Mouse (Mus musculus): ENCODE results near the gene Coq10a.
"Not testable (repeated sequence)": the region's sequence is repeated elsewhere in the genome, so short reads cannot be mapped to it uniquely, and the experiment has no call there.

Coq10a gene

DNA sequence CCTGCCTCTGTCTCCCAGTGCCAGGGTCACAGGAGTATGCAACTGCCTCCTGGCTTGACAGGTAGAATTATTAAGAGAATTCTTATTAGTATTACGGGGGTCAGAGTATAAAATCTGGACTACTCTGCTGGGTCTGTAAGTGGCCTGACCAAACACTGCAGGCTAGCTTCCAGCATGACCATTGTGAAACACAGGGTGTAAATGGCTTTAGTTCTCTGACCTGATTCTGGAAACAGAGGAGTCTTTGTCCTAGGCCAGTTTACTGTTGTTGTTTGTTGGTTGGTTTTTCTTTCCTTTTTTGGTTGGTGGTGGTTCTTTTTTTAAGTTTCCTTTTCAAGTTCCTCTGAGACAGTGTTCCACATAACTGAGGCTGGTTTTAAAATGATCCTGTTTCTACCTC, 25.4 kb downstream of the Coq10a start:
- no peak for DNase-seq (ENCODE audit: low spot score)

DNA sequence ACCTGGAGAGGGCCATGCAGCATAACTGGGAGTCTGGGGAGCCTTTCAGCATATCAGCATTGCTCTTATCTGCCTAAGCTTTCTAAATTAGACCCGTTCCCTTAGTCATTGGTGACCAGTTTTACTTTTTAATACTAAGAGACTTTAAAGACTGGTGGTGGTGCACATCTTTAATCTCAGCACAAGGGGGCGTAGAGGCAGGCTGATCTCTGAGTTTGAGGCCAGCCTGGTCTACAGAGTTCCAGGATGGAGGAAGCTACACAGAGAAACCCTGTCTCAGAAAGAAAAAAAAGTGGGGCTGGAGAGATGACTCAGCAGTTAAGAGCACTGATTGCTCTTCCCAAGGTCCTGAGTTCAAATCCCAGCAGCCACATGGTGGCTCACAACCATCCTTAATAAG, 28.5 kb downstream of the Coq10a start:
- no peak for DNase-seq (ENCODE audit: low spot score)

DNA sequence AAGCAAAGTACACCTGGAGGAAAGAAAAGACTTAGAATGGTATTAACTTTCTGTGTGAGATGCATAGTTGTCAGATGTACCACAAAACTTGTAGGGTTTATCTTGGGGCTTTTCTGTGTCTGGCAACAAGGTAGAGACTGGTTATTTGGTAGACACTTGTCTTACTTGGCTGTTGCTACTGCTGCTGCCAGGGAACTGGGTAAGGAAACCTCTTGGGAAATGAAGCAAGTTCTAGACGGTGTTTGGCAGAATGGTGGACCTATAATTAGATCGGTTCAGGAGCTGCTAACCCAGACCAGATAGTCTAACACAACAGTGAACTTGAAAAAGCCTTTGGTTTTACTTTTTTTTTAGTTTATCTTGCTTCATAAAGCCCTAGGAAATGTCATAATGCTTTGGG, 29.8 kb downstream of the Coq10a start:
- DNase-seq (ENCODE audit: low spot score): no peak

DNA sequence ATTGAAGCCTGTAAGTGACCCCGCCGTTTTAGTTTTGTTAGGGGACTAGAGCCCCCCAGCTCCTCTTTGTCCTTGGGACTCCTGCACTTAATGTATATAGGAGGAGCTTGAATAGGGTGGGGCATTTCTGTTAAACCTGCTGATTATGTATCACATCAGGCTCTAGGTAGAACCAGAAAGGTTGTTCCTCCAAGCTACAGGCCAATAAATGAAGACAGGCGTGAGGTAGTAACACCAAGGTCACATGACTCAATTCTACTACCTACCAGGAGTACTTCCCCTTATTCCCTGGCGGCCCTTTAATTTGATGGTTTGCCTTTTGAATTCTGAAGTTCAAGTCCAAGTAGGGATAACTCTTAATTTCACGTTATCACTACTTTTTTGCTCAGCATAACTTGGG, 30.4 kb downstream of the Coq10a start:
- no peak for DNase-seq (ENCODE audit: low spot score)

DNA sequence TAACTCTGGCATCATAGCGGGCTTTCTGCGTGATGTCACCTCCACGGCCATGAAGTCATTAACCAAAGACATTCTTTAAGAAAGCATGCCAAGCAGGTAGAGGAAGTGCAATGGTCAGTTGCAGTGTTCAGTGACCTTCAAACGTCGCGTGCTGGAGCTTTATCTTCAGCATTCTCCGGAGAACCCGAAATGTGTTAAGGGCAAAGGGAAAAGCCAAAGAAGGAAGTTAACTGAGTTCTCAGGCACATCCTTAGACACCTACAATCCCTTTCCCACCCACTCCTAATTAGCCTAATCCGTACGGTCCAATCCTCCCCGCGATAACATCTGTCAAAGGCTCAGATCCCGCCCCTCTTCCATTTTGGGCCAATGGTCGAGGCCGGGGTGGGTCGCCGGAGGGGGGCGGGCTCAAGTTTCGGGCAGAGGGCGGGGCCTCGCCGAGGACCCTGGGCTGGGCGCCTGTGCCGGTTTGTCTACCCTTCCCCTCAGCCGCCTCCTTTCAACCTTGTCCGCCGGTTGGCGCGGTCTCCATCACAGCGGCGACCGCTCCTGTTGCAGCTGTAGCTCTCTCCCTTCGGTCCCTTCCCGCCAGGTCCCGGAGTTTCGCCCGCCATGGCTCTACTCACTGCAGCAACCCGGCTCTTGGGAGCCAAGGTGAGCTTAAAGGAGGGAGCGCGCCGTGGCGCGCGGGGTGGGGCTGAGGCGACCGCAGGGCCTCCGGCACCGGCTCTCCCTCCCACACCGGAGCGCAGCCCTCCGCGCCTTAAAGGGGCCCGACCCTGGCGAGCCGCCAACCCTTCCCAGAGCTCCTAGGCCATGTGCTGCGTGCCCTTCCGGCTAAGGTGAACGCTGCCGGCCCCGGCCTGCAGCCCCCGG, 31.3 kb downstream of the Coq10a start, which contains the start of gene Cs:
Gene Cs, plus strand, starts transcription at position 429 of the 876 bp plus-strand sequence.
- peak; percentile 91 for DNase-seq (ENCODE audit: low spot score)

DNA sequence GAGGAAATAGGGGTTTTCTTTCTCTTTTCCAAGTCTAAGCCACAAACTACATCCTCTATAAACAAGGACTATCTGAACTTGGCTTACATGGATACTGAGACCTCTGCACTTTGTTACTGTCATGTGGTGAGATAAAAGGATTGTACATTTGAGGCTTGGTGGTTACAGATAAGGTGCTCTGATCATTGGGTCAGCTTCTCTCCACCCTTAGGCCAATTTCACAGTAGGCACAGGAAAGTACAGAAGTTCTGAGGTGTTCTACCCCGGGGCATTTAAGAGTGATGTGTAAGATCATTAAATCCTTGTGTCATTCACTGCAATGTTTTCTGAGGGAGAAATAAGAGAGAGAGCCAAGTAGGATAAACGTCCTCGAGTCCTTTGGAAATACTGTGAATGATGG, 32.2 kb downstream of the Coq10a start:
- no peak for DNase-seq (ENCODE audit: low spot score)

DNA sequence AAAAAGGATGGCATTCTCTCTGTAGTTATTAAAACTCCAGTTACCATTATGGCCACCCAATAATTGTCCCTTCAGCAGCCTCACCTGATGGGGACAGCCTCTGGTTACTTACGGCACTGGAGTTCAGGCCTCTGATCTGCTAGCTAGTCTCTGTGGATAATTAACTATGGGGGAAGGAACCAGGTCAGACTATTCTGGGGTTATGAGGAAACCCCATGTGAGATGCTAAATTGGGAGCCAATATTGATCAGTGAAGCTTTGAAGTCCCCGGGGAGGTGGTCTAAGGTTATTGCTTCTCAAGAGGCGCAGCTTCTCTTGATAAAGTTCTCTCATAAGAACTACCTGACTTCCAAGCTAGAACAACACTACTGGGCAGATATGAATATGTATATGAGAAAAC, 32.6 kb downstream of the Coq10a start:
- DNase-seq (ENCODE audit: low spot score): no peak

DNA sequence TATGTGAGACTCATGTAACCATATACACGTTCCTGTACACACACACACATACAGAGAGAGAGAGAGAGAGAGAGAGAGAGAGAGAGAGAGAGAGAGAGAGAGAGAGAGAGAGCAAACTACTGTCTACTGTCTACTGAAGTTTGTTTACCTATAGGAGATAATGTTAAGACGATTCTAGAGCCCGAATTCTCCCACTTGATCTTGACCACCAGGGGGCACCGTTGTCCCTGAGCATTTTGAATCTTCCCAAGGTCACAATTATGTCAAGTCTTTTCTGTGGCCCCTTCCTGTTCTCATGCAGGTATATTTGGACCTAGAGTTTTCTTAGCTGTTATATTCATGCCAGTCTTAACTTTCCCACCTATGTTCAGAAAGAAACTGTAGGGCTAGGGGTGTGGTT, 33.2 kb downstream of the Coq10a start:
- DNase-seq (ENCODE audit: low spot score): peak; percentile 62

DNA sequence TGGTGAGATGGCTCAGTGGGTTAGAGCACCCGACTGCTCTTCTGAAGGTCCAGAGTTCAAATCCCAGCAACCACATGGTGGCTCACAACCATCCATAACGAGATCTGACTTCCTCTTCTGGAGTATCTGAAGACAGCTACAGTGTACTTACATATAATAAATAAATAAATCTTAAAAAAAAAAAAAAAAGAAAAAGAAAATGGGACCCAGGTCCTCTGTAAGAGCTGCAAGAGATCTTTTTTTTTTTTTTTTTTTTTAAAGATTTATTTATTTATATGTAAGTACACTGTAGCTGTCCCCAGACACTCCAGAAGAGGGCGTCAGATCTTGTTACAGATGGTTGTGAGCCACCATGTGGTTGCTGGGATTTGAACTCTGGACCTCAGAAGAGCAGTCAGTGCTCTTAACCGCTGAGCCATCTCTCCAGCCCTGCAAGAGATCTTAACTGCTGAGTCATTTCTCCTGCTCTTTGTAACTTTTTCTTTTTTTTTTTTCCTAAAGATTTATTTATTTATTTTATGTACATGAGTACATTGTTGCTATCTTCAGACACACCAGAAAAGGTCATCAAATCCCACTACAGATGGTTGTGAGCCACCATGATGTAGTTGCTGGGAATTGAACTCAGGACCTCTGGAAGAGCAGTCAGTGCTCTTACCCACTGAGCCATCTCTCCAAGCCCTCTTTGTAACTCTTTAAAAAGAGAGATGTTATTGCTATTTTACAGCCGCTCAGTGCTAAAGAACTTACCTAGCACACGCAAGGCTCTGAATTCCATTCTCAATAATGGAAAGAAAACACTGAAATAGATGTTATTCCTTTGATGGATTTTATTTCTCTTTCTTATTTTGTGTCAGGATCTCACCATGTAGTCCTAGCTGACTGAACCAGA, 36.2 kb downstream of the Coq10a start:
- DNase-seq (ENCODE audit: low spot score): not testable (repeated sequence)

DNA sequence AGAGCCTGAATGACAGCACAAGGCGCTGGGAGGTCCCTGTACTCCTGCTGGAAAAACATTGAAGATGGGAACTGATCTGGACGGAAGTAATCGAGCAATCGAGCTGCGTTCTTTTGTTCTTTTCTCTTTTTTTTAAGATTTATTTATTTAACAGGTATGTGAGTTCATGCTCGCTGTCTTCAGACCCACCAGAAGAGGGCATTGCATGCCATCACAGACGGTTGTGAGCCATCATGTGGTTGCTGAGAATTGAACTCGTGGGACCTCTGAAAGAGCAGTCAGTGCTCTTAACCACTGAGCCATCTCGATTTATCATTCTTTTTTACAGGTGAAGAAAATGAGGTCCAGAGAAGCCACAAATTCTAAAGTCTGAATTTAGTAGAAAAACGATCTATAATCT, 41.2 kb downstream of the Coq10a start:
- DNase-seq (ENCODE audit: low spot score): no peak

DNA sequence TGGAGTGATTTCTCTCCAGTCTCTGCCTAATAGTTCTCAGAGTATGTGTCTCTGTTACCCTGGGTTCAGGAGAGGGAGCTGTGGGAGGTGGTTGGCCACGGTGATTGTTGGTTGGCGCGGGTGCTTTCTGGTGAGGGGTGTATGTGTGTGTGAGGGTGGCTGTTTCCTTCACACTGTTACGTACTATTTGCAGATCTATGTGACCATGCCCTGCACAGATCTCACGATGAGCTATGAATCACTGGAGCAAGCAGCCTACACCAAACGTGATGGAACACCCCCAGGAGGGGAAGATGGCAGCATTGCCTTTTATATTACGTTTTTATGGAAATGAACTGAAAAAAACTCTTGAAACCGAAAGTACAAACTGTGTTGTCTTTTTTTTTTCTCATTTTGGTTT, 42.0 kb downstream of the Coq10a start:
- DNase-seq (ENCODE audit: low spot score): no peak

DNA sequence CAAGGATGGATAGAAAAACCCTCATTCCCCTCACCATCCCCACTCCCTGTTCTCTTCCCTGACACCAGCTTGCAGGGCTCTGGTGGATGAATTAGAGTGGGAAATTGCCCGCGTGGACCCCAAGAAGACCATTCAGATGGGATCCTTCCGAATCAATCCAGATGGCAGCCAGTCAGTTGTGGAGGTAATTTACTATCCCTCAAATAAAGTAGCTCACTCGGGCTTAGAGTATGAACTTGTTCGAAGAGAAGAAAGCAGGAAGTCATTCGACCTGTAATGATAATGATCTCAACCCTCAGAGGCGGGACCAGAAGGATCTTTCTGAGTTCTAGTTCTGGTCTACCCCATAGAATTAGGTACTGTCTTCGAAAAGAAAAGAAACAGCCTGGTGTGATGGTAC, 45.3 kb downstream of the Coq10a start:
- no peak for DNase-seq (ENCODE audit: low spot score)

DNA sequence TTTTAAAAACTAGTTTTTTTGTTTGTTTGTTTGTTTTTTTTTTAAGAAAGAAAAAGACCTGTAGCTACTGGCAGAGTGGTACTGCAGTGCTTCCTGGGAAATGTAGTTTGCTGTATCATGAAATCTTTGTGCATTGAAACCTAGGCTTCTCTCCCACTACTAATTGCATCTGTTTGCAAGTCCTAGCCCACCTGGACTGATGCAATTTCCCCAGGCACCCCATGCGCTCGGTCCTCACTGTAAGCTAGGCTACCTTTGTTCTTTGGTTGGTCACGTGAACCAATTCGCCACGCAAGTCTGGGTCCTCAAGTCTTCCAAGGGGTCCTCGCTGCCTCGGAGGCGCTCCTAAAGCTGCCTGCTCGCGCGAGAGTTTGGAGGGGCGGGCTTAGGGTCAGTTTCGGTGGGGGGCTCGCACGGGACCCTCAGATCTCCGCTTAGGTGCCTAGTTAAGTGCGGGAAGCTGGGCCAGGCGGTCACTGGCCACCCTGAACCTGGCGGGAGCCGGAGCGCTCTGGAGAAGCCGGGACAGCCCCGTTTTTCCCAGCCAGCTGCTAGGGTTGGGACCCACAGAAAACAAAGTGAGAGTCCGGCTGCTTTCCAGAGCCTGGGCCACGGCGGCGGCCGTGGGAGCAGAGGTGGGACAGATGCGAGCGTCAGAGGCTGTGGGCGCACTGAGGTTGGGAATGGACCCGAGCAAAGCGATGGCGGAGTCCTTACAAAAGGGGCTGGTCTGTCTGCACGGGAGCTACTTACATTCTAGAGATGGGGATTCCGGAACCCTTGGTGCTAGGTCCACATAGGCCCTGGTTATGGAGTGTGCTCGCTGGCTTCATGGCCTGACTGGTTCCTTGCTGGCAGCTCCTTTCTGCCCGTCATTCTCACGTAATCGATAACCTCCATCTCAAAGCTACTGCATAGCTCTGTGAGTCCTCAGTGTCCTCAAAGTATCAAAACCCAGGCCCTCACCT, 46.4 kb downstream of the Coq10a start, which contains the start of gene Cnpy2:
Gene Cnpy2, plus strand, starts transcription at position 319 of the 968 bp plus-strand sequence.
- peak; percentile 69 for DNase-seq (ENCODE audit: low spot score)

DNA sequence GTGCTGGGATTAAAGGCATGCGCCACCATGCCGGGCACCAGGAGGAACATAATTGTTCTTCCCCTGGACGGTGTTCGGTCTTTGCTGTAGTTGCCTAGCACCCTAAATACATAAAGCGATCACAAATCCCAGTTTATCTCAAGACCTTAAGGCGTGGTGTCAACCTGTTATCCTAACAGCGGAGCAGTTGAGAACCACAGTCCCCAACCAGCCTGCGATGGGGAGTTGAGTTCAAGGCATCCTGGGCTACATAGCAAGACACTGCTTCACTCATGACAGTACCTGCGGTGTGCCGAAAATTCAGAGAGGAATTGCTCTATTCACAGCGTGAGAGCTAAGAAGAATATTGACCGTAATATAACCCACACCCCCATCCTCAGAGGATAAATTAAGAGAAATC, 47.2 kb downstream of the Coq10a start:
- no peak for DNase-seq (ENCODE audit: low spot score)

DNA sequence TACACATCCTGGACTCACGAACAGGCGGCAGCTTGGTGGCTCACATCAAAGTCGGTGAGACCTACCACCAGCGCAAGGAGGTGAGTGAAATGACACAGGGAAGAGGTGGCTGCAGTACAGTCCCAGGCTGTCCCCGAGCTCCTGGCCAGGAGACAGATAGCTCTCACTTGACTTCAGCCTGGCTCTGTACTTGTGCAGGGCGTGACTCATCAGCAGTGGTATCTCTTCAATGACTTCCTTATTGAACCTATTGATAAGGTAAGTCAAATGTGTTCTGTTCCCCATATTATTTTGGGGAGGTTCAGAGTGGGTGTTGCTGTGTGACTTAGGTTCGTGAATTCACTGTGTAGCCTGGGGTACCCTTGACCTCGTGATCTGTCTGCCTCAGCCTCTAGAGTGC, 53.2 kb downstream of the Coq10a start:
- DNase-seq (ENCODE audit: low spot score): no peak

All from layer of hippocampus, adult 11-12 months (tissue).